Mouse (Mus musculus): ENCODE results near the gene Pkib.

The Pkib gene

DNA sequence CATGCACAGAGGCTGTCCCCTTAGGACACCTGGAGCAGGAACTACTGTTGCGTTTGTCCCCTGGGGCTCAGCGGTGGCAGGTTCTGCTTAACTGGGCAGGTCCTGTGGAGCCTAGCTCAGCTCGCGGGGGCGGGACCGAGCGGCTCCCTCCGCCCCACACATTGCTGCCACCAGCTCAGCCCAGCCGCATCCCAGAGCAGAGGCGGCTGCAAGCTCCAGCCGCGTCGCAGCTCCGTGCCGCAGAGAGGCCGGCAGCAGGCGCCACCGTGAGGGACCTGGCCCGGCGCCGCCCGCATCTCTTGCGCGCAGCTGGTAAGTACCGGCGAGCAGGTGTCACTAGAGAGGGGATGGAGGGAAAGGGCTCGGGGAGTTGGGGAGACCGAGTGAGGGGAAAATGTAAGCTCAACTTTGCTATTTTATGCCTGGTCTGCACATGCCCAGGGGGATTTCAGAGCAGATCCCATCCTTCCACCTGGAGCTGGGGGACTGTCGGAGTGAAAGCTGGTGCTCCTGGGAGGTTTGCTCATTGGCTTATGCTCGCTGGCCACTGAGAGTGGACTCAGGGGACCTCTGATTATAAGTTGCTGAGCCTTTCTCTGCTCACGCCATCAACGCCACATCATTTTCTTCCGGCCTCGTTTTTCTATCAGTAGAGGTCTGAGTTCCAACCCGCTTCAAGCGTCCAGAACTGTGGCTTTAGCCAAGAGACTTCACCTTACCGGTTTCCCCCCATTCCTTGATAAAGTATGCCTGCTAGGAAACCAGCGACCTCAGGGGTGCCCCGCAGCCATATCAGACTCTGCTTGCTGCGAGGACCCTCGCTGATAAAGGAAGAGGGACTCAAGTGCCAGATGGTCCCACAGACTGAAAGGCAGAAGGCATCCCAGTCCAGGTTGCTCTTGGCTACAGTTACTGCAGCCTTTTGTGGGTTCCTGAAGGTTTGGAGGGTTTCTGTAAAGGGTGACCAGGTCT, at the start of gene Pkib:
TSS of gene Pkib (plus strand) at position 86 of the 972 bp plus-strand sequence.
- DNase-seq (ENCODE audit: low spot score): peak; percentile 71

DNA sequence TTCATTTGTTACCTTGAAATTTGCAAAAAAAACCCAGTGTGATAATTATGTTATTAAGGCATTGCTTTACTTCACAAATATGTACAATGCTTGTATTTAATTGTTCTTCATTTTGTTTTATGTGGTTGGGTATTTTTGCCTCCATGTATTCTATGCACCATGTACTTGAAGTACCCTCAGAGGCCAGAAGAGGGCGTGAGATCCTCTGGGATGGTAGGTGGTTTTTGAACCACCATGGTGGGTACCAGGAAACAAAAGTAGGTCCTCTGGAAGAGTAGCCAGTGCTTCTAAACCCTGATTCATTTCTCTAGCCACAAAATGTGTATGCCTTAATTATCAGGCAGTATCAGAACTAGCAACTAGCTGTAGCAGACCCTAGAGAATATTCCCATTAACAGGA, 47.9 kb upstream of the Pkib start:
- no peak for DNase-seq (ENCODE audit: low spot score)

DNA sequence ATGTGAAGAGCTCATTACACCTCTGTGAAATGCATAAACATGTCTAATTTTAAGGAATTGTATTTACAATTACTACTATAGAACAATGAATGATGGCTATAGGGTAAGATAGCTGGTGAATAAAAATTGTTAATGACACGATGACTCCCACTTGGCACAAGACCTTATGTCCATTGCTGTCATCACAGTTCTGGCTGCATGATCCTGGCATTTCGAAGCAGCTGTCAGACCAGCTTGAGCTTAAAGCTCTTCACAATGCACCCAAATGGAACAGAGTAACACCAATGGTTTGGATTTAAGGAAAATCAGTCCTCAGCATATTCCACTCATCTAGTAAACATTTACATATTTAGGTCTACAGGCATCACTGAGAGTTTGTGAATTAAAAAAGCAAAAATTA, 37.5 kb upstream of the Pkib start:
- no peak for DNase-seq (ENCODE audit: low spot score)

DNA sequence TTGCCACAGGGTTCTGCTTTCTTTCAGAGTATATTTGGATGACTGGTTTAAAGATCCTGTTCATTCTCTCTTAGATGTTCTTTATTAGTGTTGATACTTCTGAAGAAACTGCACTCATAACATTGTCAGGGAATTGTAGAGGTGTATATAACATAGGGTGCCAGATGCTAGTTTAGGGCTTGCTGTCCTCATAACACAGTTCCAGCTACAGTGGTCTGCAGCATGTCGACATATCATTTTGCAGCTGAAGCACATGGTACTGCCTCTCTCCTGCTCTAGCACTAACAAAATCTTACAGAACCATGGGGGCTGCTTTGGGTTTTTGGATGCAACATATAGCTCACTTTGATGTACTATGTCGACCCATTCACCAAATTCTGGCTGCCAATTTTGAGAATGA, 34.6 kb upstream of the Pkib start:
- no peak for DNase-seq (ENCODE audit: low spot score)

DNA sequence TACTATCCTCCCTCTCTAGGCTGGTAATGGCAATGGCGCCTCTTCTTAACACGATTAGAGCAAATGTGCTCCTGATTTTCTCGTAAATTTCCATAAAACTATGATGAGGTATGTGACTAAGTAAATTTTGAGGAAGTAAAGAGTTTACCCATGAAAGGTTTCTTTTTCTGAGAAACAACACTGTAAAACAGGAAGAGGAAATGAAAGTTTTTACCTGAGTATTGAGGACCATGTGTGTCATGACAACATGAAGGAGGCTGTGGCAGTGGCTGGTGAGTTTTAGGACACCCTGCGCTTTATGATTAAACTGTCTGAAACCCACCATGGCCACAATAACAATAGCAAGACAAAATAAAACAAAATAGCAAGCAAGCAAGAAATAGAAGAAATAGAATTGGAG, 28.8 kb upstream of the Pkib start:
- DNase-seq (ENCODE audit: low spot score): no peak

DNA sequence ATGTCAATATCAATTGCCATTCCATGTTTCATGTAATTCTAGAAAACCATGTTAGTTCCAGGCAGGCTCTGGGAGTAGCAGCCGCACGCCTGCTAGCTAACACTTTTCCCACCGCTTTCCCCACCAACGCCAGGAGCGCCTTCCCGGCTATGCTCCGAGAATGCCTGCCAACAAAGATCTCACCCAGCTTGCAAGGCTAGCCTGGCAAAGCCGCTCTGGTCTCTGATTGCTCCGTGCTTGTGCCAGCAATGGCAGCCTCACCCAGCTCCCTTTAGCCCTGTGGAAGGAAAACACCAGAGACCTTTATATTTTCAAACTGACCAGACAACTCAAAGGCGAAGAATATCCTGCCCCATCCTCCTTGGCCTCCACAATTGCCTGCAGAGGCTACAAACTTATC, 8.5 kb upstream of the Pkib start:
- no peak for DNase-seq (ENCODE audit: low spot score)

DNA sequence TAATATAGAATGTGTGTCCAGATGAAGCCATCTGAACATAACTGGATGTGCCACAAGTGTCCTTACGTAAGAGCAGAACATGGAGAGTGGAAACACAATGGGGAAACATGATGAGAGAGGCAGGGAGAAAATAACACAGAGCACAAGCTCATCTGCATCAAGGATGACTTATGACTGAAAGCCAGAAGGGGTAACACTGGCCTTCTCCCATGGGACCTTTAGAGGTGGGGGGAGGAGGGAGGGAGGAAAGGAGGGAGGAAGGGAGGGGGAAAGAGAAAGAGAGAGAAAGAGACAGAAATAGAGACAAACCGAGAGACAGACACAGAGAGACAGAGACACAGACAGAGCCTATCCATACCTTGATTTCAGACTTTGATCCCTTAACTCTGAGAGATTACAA, 4.0 kb upstream of the Pkib start:
- no peak for DNase-seq (ENCODE audit: low spot score)

DNA sequence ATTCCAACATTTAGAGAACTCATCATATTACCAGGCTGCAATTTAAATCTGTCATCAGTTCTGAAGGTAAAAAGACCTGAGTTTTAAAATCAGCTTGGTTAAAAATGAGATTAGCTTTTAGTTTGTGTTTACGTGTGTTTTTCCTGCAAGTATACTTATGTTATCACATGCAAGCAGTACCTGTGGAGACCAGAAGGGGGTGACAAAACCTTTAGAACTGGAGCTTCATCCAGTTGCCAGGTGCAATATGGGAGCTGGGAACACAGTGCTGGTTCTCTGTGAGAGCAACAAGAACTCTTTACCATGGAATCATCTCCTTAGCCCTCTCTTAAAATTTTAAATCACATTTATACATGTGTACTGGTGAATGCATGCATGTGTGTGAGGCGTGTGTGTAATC, 1.2 kb upstream of the Pkib start:
- no peak for DNase-seq (ENCODE audit: low spot score)

DNA sequence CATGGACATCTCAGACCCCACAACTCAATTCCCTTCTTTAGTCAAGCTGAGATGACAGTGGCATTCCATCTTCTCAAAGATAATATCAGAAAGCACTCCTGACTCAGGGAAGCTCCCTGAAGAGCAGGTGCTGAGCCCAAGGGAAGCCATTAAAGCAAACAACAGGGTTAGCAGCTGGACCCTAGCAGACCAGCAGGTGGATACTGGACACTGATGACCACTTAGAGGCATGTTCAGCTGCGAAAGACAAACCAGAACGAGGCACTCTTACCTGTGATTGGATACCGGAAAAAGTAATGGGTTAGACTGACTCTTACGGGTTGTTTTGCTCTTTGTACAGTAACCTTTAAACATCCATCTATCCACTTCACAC, 1.1 kb downstream of the Pkib start:
- DNase-seq (ENCODE audit: low spot score): no peak

DNA sequence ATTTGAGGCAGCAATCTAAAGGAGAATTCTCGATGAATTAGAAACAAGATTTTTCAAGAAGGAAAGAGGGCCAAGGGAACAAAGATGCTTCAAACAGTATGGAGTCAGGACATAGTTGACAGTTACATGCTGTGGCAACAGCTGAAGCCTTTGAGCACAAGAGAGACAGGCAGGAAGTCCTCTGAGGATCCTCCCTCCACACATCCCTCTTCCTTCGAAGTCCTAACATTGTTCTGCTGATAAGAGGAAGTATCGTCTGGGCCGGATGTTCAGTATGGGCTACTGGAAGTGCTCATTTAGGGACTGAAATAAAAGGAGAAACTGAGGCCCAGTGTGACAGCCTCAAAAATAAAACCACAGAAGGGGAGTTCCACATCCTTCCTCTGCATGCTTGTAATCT, 5.2 kb downstream of the Pkib start:
- no peak for DNase-seq (ENCODE audit: low spot score)

DNA sequence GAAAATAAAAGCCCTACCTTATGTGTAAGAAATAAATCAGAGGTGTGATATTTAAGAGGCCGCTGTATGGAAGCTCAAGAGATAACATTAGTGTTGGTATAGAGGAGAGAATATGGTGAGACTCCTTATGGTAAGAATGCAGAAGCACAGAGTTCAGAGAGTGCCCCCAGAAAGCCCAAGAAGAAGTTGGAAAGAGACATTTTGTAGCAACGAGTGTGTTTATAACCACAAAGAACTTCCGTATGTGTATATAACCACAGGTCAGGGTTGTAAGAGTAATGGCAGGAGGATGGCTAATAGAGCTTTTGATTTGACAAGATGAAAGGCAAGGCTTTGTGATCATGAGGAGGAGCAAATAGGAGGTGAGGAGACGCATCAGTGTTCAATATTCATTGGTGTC, 6.5 kb downstream of the Pkib start:
- no peak for DNase-seq (ENCODE audit: low spot score)

DNA sequence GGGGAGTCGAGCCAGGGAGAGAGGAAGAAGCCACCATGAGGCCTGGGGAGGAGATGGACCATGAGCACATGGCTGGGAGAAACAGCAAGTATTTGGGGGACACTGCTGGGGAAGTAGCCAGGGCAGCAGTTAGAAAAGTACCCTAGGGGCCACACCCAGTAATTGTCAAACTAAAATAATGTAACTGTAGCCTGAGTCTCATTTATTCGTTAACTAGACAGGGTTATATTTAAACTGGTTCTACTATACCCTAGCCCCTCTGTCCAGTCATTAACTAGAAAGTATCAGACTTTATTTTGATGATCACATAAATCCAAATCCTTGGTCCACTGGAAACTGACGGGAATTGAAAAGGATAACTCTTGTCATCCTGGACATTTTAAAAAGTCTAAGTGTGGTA, 7.8 kb downstream of the Pkib start:
- no peak for DNase-seq (ENCODE audit: low spot score)

DNA sequence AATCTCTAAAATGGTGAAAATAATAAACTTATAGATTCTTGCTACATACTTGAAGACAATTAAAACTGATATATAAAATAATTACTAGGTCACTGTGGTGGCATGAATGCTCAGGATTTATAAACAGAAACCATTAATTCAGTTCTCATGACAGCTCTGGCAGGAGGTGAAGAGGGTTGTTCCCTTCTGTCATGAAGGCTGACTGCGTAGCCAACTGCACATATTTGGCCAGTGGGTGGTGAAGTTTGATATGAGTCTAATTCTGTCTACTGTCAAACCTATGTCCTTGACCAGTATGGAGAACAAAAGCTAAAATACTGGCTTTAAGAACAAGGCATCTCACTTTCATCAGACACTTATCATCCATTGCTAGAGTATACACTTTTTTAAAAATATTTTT, 21.5 kb downstream of the Pkib start:
- DNase-seq (ENCODE audit: low spot score): no peak

DNA sequence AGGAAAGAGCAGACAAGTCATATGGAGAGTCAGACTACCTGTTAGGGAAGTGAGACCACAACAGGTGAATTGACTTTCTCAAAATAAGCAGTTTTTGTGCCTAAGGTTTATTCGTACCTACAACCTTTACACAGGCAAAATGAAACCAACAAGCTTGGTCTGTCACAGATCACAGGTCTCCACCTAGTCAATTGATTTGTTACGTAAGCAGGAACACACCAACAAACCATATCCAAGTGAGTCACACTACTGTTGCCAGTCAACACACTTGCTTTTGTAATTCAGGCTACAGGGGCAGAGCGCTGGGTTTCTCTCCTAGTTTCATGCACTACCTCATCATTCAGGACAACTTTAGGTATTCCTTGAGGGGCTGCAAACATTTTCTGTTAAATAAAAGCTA, 28.7 kb downstream of the Pkib start:
- DNase-seq (ENCODE audit: low spot score): no peak

DNA sequence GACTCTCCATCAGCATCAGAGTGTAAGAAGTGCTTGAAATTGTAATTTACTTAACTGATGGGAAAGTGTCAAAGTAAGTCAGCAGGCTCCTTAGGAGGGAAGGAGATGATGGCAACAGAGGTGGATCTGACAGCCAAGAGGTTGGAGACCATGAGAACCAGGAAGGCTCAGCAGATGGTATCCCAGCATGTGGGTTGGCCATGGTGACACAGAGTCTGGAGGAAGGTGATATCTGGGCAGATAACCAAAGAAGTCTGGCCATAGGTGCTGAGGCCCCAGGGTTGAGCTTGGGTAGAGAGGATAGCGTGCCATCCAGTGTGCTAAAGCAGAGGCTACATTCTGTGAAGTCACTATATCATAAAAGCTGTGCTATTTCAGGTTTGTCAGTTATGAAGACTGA, 32.0 kb downstream of the Pkib start:
- no peak for DNase-seq (ENCODE audit: low spot score)

DNA sequence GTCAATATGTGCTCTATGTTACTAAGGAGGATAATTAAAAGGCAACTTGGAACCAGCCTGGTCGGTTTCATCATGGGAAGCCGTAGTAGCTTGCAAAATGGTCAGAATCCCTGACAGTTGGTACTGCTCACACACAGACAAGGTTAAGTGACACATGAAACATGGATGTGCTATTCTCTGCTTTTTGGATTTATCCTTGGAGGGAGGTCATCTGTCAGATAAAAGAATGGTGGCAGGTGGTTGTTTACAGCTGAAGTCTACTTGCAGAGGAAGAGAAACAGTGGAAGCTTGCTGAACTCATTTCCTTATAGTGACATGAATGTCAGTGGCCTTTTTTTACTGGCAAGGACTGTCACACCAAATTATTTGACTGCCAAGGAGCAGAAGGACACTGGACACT, 32.5 kb downstream of the Pkib start:
- DNase-seq (ENCODE audit: low spot score): no peak

DNA sequence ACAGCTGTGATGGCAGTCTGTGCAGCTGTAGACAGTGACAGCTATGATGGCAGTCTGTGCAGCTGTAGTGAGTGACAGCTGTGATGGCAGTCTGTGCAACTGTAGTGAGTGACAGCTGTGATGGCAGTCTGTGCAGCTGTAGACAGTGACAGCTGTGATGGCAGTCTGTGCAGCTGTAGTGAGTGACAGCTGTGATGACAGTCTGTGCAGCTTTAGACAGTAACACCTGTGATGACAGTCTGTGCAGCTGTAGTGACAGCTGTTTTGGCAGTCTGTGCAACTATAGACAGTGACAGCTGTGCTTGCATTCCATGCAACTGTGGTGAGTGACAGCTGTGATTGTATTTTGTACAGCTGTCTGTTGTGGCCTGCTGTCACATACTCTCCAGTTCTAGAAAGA, 44.0 kb downstream of the Pkib start:
- no peak for DNase-seq (ENCODE audit: low spot score)

DNA sequence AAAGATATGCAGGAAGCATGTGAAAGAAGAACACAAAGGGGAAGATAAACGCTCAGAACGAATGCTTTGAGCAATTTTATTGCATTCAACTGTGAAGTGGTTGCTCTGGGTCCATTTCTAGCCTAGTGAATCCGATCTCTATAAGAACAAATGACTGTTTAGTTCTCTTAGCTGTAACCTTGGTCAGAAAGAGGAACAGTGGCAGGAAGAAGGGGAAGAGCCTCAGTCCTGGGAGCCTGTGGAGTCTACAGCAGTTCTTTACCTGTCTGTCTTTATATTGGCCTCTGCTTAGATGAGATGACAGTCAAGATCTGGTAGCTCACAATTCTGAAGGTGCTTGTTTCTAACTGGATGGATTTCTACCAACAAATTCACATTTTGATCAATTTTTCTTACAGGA, 56.2 kb downstream of the Pkib start:
- DNase-seq (ENCODE audit: low spot score): no peak

DNA sequence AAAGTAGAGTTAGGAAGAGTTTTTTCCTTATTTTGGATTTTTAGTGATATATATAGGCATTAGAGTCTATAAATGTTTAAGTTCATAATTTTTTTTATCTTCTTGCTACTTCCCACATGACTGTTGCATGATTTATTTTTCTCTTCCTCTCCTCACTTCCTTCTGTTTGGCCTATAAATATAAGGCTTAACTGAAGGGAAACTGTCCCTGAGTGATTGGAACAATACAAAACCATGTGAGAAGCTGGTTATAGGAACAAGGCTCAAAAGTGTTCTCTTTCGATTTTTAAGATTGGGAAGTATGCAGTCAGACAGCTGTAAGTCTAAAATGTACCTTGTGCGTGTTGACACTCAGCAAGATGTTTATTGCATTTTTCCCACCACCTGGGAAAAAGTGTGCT, 58.4 kb downstream of the Pkib start:
- no peak for DNase-seq (ENCODE audit: low spot score)

DNA sequence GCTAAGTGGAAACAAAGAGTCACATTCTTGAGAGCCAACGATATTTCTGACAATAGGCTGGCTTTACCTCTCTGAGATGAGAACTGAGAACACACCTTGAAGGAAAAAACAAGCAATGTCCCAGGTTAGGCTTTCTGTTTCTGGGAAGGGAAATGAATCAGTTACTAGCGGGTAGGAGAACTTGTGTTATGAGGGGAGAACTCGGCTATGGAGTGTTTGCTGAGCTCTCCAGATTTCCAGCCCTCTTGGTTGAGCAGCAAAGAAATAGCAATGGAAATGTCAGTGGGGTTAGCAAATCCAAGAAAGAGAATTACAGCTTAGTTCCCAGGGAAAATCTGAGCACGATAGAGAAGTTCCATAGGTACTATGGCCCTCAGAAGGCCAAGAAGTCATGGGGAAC, 70.5 kb downstream of the Pkib start:
- DNase-seq (ENCODE audit: low spot score): no peak

DNA sequence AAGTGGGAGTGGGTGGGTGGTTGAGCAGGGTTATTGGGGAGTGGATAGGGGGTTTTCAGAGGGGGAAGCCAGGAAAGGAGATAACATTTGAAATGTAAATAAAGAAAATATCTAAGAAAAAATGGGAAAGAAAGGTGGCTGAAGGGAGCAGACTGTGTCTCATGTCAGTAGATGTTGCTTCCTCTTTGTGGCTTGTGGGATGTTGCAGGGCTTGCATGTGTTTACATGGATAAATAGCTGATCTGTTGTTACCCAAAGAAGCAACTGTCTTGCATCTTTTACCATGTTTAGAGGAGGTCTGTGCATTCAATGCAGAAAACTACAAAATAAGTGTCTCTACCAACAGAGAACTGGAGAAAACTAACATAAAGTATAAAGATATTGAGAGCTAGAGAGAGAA, 89.3 kb downstream of the Pkib start:
- no peak for DNase-seq (ENCODE audit: low spot score)

DNA sequence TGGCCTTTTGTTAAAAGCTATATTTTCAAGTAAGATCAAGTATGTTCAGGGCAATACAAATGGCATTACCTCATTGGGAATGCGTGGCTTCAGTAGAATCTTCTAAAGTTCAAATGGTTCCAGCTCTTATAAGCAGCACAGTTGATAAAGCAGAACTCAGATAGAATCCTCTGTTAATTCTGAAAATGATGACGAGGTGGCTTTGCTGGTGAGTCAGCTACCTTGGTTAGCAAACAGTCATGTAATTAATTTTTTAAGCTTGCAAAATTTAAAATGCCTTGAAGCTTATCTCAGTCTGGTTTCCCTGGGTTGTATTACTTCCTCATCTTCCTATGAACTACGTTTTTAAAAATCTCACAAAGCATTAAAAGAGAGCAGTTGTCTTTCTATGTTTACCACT, 90.6 kb downstream of the Pkib start:
- no peak for DNase-seq (ENCODE audit: low spot score)

DNA sequence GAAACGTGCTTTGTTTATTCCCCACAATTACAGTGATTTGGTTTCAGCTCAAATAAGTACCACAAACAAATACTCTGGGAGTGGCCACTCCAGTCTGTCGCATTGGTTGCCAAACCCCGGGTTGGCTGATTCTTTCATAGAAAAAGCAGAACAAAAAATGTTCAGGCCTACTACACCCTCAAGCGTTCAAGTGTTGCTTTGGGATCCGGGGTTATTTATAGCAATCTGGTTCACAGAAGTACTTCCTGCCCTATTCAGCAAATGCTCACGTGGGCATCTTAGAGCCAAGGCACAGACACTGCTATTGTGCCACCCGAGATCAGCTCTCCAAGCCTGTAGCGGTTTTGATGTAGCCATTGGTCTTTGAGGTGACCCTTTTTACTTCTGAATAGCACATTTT, 95.9 kb downstream of the Pkib start:
- no peak for DNase-seq (ENCODE audit: low spot score)

DNA sequence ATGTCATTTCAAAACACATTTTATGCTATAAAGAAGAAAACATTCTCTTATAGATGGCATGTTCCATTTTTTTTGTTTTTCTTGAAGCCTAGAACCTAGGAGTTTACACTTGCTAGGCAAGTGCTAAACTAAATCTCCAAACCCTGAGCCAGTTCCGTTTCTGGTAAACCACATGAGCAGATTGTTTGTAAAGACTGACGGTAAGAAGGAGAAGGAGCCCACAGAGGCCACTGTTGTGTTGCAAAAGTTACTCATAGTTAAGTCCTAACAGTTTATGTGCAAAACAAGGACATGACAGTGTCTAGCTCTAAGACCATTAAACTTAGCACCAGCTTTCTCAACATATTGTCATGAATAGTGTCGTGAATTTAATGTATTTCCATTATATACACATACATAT, 99.9 kb downstream of the Pkib start:
- no peak for DNase-seq (ENCODE audit: low spot score)
